Mouse (Mus musculus) fat pad, adult 2 months (tissue): ENCODE data around the gene Ndel1.

ENCODE experiments used
- DNase-seq: peaks from one replicate; pipeline ENCODE4 v3.0.0-alpha.2; 2011; ENCODE audit warnings: low read depth, low spot score; ENCODE audit errors: extremely low read depth

The Ndel1 gene

DNA sequence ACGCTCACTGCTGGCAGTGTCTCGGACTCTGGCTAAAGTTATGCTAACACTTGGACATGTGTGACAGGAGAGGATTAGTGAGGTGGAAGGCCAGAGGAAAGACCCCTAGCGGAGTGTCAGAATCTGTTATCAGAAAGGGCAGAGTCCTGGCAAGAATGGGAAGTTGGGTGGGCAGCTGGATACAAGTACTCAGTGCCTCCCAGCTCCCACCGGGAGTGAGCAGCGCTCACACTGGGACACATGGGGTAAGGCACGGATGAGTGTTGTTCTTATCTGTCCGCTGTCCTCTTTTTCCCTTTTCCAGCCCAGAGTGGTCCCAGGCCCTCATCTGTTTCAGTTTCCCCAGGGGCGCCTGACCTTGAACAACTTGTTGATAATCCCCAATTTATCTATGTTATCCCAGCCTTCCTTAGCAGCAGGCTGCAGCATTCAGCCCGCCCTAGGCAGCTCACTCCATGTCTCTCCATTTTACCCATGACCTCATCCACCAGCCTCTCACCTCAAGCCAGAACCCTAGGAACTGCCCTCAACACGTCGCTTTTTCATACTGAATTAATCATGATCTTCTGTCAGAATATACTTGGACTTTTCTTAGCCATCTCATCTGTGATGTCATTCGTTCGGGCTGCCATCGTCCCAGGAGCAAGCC is 91.1 kb downstream of the Ndel1 start:
- no peak for DNase-seq

DNA sequence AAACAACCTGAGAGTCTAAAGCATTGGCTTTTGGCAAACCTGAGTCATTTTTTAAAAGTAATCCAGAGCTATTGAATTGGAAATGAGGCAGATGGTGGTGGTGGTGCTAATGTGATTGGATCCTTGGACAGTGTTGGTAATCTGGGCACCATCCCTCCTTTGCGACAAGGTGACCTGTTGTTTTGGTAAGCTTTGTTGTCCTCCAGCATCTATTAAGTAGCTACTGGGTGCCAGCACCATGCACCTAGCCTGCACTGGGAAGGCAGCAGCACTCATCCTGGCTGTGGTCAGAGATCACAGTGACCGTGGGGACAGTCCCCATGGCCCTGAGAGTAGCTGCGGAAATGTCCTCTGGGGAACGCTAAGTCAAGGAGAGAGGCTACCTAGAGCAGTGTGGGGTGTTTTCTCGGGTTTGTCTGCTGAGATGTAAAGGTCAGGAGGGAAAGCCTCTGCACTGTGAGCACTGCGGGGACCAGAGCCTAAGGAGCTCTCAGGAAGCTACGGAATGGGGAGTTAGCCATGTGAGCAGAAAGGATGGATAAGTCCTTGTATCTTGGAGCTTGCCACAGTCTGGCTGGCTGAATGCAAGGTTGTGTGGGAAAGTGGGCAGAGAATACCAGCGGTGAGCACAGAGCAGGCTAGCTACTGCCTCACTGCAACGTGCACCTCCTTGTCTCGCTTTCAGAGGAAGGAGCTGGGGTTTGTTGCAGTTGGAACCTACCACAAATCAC is 91.8 kb downstream of the Ndel1 start:
- DNase-seq: no peak

DNA sequence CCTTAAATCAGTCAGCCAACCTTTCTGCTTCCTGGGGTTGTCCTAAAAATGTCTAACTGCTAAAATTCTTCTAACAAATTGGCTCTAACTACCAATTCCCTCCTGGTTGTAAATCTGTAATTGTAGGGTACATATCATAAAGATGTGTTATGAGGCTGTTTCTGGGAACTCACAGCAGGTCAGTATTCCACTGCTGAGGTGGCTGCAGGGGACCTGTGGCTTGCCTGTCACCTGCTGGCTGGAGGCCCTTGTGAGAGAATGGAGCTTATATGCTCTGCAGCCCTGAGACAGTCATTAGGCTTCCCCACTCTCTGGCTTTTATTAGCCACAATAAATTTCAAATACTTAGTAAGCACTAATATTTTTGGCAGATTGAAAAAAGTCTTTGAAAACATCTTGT is 92.8 kb downstream of the Ndel1 start:
- DNase-seq: no peak

GRCm38 (mm10) chr11:68777933-68778332 is 93.7 kb downstream of the Ndel1 start:
- no peak for DNase-seq

DNA sequence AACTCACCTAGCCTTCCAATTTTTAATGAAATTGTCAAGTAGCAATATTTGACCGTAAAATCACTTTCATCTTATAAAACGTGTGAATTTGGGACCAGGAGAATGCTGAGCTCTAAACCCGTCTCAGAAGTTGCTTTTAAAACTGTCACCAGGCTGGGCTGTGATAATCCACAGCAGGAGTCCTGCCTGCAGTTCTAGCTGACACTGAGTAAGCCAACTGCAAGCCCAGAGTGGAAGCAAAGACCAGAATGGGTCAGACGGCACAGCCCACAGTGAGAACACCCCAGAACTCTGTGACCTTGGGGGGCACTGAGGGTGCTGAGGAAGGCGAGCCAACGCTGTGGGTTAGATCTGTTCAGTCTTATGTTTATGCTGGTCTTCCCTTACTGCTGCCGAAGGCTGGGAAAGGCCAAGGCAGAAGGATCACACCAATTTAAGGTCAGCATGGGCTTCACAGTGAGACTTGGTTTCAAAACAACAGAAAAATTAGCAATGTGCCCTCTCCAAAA is 95.5 kb downstream of the Ndel1 start:
- DNase-seq: no peak
